Mouse (Mus musculus) intestine, embryonic 14.5 days (tissue): ENCODE measurements around the gene Fcho1. TPM values are rescaled to one million over a fixed set of nuclear protein-coding genes. Genes with fewer than 3 reads are reported as not detected.

Experiments used
- ATAC-seq: fragments of 200-750 bp; cut with Nextera tagmentation; replicated peaks from 2 replicates; pipeline ENCODE4 v1.8.0; 2017; ENCODE audit warnings: low read depth, moderate number of reproducible peaks, moderate TSS enrichment, moderate library complexity; ENCODE audit not compliant: low FRiP score, low TSS enrichment
- DNase-seq: peaks from one replicate; pipeline ENCODE4 v3.0.0-alpha.2; 2018; ENCODE audit warnings: low spot score
- H3K27ac ChIP-seq: fragments of 300-500 bp; sonication (generic); 2 replicates; pipeline ENCODE4 v1.5.1; 2014; ENCODE audit warnings: low read depth, mild to moderate bottlenecking, control low read depth
- H3K27me3 ChIP-seq: fragments of 300-500 bp; sonication (generic); replicated peaks from 2 replicates; pipeline ENCODE4 v1.6.1; 2014; ENCODE audit warnings: low read length, control low read depth; ENCODE audit not compliant: control insufficient read depth, insufficient read depth
- H3K36me3 ChIP-seq: fragments of 300-500 bp; sonication (generic); 2 replicates; pipeline ENCODE4 v1.6.1; 2014; ENCODE audit warnings: low read length, control low read depth; ENCODE audit not compliant: control insufficient read depth, insufficient read depth
- H3K4me1 ChIP-seq: fragments of 300-500 bp; sonication (generic); replicated peaks from 2 replicates; pipeline ENCODE4 v1.6.1; 2014; ENCODE audit warnings: low read length, control low read depth, mixed read lengths; ENCODE audit not compliant: control insufficient read depth, insufficient read depth
- H3K4me2 ChIP-seq: fragments of 300-500 bp; sonication (generic); 2 replicates; pipeline ENCODE4 v1.6.1; 2014; ENCODE audit warnings: low read length
- H3K4me3 ChIP-seq: fragments of 300-500 bp; sonication (generic); 2 replicates; pipeline ENCODE4 v1.5.1; 2014; ENCODE audit warnings: low read depth, low read length, control low read depth, mixed read lengths
- H3K9ac ChIP-seq: fragments of 300-500 bp; sonication (generic); 2 replicates; pipeline ENCODE4 v1.6.1; 2014; ENCODE audit warnings: mild to moderate bottlenecking, low read length
- H3K9me3 ChIP-seq: fragments of 300-500 bp; sonication (generic); 2 replicates; pipeline ENCODE4 v1.6.1; 2016; ENCODE audit warnings: low read length, control low read depth; ENCODE audit not compliant: control insufficient read depth
- WGBS: fragments of 180-500 bp; shearing (Covaris S2); extraction: QIAGEN DNeasy Blood & Tissue Kit; methylation state at CpG from one replicate; pipeline ENCODE4 v1.1.7; 2014; 5-methylcytosine and 5-hydroxymethylcytosine counted together
- polyA plus RNA-seq: library from polyadenylated mRNA; unstranded; fragments of >200 nt; fragmentation: Nextera tagmentation; extraction: Ambion mirVana; gene quantifications from 2 replicates; pipeline ENCODE4 v1.2.1, GENCODE M21; 2014

The Fcho1 gene
- polyA plus RNA-seq, 1 experiment from 2014 or later = 6.9 TPM

GRCm38 (mm10) chr8:71724389-71724788 lies 1.1 kb downstream of the Fcho1 start:
- H3K9me3 ChIP-seq = no peaks in the 10 kb centered on the region
- no peak for ATAC-seq
- H3K4me1 ChIP-seq = no peaks in the 10 kb centered on the region
- no peak overlapping the region for H3K4me3 ChIP-seq
- DNase-seq = no peak
- no peak overlapping the region for H3K4me2 ChIP-seq
- peaks cover 3% of the 10 kb centered on the region; the same call in 1 of the 2 replicates for H3K27me3 ChIP-seq
- no peak overlapping the region for H3K27ac ChIP-seq
- 64% methylated on average over 4 of the region's 4 CpGs for WGBS
- H3K9ac ChIP-seq = no peak overlapping the region
- H3K36me3 ChIP-seq = no peaks in the 10 kb centered on the region

- Histone ChIP-seq H3K4me2 (no peak overlapping the region), H3K27ac (no peak overlapping the region), H3K9me3 (no peaks in the 10 kb centered on the region), H3K9ac (no peak overlapping the region), H3K4me1 (no peaks in the 10 kb centered on the region), H3K27me3 (peaks cover 3% of the 10 kb centered on the region; the same call in 1 of the 2 replicates), H3K36me3 (no peaks in the 10 kb centered on the region), H3K4me3 (no peak overlapping the region)
- ATAC-seq (no peak), DNase-seq (no peak)
- WGBS = 60% methylated on average over 14 of the region's 14 CpGs
Observed at GRCm38 (mm10) chr8:71723047-71723551, 2.4 kb downstream of the Fcho1 start.

GRCm38 (mm10) chr8:71719928-71720457 lies 5.5 kb downstream of the Fcho1 start:
- no peak for DNase-seq
- WGBS = 33% methylated on average over 7 of the region's 7 CpGs
- no peak overlapping the region for H3K4me3 ChIP-seq
- H3K36me3 ChIP-seq = no peaks in the 10 kb centered on the region
- no peak overlapping the region for H3K9ac ChIP-seq
- no peaks in the 10 kb centered on the region for H3K4me1 ChIP-seq
- 0 out of 2 replicates have a peak, but pooled peaks have one; percentile 30 for ATAC-seq
- H3K27me3 ChIP-seq = peaks cover 3% of the 10 kb centered on the region; the same call in 1 of the 2 replicates
- no peak overlapping the region for H3K27ac ChIP-seq
- H3K9me3 ChIP-seq = no peaks in the 10 kb centered on the region
- no peak overlapping the region for H3K4me2 ChIP-seq

GRCm38 (mm10) chr8:71719218-71719617 lies 6.3 kb downstream of the Fcho1 start:
- DNase-seq (no peak), ATAC-seq (no peak)
- Histone ChIP-seq H3K4me3 (no peak overlapping the region), H3K27me3 (no peaks in the 10 kb centered on the region), H3K4me2 (no peak overlapping the region), H3K27ac (no peak overlapping the region), H3K9ac (no peak overlapping the region), H3K36me3 (no peaks in the 10 kb centered on the region), H3K4me1 (no peaks in the 10 kb centered on the region), H3K9me3 (no peaks in the 10 kb centered on the region)
- 70% methylated on average over 4 of the region's 4 CpGs for WGBS

- H3K4me2 ChIP-seq = no peak overlapping the region
- DNase-seq = no peak
- no peaks in the 10 kb centered on the region for H3K4me1 ChIP-seq
- H3K4me3 ChIP-seq = no peak overlapping the region
- no peak for ATAC-seq
- no peaks in the 10 kb centered on the region for H3K27me3 ChIP-seq
- H3K36me3 ChIP-seq = no peaks in the 10 kb centered on the region
- WGBS = 33% methylated on average over 3 of the region's 3 CpGs
- H3K9me3 ChIP-seq = no peaks in the 10 kb centered on the region
- H3K27ac ChIP-seq = no peak overlapping the region
- no peak overlapping the region for H3K9ac ChIP-seq
Observed at GRCm38 (mm10) chr8:71718252-71718651, 7.3 kb downstream of the Fcho1 start.

GRCm38 (mm10) chr8:71717096-71717495 lies 8.4 kb downstream of the Fcho1 start:
- Histone ChIP-seq H3K9ac (no peak overlapping the region), H3K4me3 (no peak overlapping the region), H3K9me3 (no peaks in the 10 kb centered on the region), H3K27me3 (no peaks in the 10 kb centered on the region), H3K36me3 (no peaks in the 10 kb centered on the region), H3K4me2 (no peak overlapping the region), H3K4me1 (no peaks in the 10 kb centered on the region), H3K27ac (no peak overlapping the region)
- 80% methylated on average over 12 of the region's 12 CpGs for WGBS
- ATAC-seq = no peak
- no peak for DNase-seq

- H3K27me3 ChIP-seq = no peaks in the 10 kb centered on the region
- H3K4me3 ChIP-seq = no peak overlapping the region
- no peak overlapping the region for H3K27ac ChIP-seq
- no peaks in the 10 kb centered on the region for H3K4me1 ChIP-seq
- DNase-seq (no peak), ATAC-seq (no peak)
- WGBS = 81% methylated on average over 13 of the region's 13 CpGs
- no peak overlapping the region for H3K4me2 ChIP-seq
- H3K9ac ChIP-seq = no peak overlapping the region
- H3K9me3 ChIP-seq = no peaks in the 10 kb centered on the region
- H3K36me3 ChIP-seq = no peaks in the 10 kb centered on the region
Observed at GRCm38 (mm10) chr8:71716561-71717053, 8.9 kb downstream of the Fcho1 start.

- H3K9me3 ChIP-seq = no peaks in the 10 kb centered on the region
- H3K9ac ChIP-seq = no peak overlapping the region
- no peaks in the 10 kb centered on the region for H3K4me1 ChIP-seq
- DNase-seq = no peak
- H3K4me2 ChIP-seq = no peak overlapping the region
- H3K36me3 ChIP-seq = no peaks in the 10 kb centered on the region
- no peak overlapping the region for H3K27ac ChIP-seq
- ATAC-seq = no peak
- H3K27me3 ChIP-seq = no peaks in the 10 kb centered on the region
- 39% methylated on average over 8 of the region's 8 CpGs for WGBS
- no peak overlapping the region for H3K4me3 ChIP-seq
Observed at GRCm38 (mm10) chr8:71715531-71715930, 10.0 kb downstream of the Fcho1 start.

GRCm38 (mm10) chr8:71711574-71711973 lies 13.9 kb downstream of the Fcho1 start:
- Histone ChIP-seq H3K4me3 (no peak overlapping the region), H3K27me3 (peaks cover 7% of the 10 kb centered on the region; the same call in 1 of the 2 replicates), H3K27ac (no peak overlapping the region), H3K36me3 (no peaks in the 10 kb centered on the region), H3K4me2 (no peak overlapping the region), H3K9ac (no peak overlapping the region), H3K4me1 (no peaks in the 10 kb centered on the region), H3K9me3 (no peaks in the 10 kb centered on the region)
- no peak for ATAC-seq
- 85% methylated on average over 2 of the region's 2 CpGs for WGBS
- no peak for DNase-seq
